Mouse (Mus musculus) right cerebral cortex, adult 18-20 months (tissue): ENCODE data around the gene Dph5.
"Not testable (repeated sequence)": the region's sequence is repeated elsewhere in the genome, so short reads cannot be mapped to it uniquely, and the experiment has no call there.

Experiments used
- DNase-seq: peaks from one replicate; pipeline ENCODE4 v3.0.0; 2022; ENCODE audit warnings: mixed read lengths

The Dph5 gene

DNA sequence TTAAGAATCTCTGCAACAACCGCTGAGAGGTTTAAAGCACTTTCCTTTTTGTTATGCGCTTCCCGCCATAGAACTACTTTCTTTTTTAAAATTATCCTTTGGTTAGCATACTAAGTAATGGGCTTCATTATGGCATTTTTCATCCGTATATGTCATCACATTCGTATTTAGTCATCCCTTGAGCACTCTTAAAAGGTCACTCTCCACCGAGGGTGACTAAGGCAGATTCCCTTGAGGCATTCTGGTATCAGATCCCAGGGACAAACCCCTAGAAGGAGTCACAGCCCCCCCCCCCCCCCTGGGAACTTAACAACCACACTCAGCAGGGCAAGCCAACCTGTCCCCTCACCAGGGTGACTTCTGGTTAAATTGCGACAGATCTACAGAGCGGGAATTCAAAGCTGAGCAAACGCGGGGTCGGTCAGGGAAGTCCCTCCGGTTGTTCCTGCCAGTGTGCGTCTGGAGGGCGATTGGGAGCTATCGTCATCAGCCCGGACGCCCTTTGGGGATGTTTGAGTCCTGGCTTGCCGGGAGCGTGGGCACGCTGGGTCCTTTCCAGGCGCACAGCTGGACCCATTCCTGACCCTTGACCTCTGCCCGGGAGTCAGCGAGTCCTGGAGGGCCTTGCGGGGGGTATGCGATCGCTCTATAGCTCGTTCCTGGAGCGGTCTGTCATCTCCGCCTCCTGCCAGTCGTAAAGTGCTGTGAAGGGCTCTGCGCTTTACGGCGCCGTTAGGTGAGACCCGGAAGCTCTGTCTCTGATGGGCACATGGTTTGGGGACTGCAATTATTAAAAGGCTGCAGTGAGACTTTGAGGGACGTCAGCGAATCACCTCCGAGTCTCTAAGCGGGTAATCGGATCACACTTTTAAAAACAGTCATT lies at the start of gene Dph5:
Gene Dph5, plus strand, starts transcription at position 411 of the 883 bp plus-strand sequence.
- peak; percentile 95 for DNase-seq

- DNase-seq: peak; percentile 9
Observed at GRCm38 (mm10) chr3:115844566-115844965, 43.1 kb upstream of the Dph5 start.

DNA sequence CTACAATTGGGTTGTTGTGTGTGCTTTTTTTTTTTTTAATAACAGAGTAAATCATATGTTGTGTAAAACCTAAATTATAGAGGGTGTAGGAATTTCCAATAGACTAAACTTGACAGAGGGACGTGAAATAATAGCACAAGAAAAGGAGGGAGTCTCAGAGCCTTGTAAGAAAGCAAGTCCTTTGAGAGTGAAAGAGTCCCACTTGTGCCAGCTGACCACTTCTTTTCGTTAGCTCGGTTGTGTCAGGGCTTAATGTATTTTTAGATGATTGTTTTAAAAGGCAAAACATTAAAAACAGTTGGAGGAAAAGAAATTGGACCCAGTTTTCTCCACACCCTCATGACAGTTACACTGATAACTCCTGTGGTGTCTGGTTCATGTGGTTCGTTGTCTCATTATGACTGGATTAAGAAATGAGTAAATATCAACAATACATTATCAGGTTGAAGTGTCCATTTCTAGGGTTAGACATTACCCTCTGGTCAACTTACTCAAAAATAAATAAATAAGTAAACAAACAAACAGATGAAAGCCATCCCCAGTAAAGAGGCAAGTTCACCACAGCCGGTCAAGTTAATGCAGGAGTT lies 42.5 kb upstream of the Dph5 start:
- no peak for DNase-seq

DNA sequence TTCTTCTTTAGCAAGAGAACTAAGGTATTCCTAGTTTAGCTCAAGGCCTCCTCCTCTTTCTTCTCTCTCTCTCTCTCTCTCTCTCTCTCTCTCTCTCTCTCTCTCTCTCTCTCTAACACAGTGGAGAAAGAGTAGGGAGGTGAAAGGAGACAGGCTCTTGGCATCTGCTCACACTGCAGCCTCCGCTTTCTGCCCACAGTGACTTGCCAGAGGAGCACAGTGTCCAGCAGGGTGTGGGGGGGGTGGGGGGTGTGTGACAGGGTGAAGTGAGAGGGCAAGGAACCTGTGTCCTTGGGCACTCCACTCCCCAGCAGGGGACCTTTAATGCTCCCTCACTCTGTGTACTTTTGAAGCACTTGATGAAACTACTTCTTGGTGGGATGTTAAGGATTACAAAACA lies 41.9 kb upstream of the Dph5 start:
- peak; percentile 10 for DNase-seq

DNA sequence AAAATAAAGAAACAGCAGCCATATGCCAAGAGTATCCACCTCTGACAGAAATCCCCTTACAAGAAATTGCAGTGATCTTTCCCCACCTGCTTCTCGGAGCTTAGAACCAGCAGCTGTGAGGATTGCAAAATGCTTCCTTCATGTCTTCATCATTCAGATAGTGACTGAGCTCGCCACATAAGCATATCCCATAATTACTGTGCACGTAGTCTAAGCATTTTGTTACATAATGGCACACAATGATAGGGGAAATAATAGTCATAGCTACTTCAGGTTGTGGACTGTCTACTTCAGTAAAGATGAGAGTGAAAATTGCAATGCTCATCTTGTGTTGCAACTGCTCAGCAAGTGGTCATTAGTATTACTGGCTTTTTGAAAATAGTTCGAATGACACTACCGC lies 41.5 kb upstream of the Dph5 start:
- no peak for DNase-seq

DNA sequence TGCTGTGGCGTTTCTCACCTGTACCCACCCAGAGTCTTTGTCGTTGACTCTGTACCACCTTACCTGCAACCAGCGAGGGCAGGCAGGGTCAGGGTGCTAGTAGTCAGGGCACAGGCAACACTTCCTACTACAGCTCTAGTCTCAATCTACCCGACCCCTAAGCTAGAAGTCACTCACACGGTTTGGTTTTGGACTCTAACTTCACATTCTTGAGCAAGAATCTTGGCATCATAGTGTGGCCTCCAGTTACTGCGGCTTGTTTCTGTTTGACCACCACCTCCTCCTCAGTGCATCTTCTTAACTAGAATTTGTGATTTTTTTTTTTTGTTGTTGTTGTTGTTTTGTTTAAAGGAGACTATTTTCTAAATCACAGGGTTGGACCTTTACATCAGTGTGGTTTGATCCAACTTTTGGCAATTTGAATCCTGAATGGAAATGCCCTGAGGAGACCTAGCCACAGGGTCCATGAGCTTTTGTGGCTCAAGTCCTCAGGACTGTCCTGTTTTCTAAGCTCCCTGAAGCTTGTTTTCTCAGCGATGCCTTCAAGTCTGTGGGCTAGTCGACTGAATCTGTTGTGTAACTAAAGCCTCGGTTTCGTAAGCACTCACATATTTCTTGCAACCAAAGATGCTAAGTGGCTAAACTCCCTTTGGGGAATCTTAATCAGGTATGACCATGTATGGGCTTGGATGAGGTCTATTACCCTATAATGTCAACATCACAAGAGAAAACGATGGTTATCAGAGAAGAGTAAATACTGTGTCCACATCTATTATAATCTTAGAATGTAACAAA lies 38.8 kb upstream of the Dph5 start:
- DNase-seq: no peak

- DNase-seq: no peak
Observed at GRCm38 (mm10) chr3:115850946-115851345, 36.7 kb upstream of the Dph5 start.

- no peak for DNase-seq
Observed at GRCm38 (mm10) chr3:115854672-115855191, 32.9 kb upstream of the Dph5 start.

- DNase-seq: peak; percentile 22
Observed at GRCm38 (mm10) chr3:115855576-115855975, 32.1 kb upstream of the Dph5 start.

GRCm38 (mm10) chr3:115856484-115857022 lies 31.1 kb upstream of the Dph5 start:
- no peak for DNase-seq

GRCm38 (mm10) chr3:115857436-115857835 lies 30.2 kb upstream of the Dph5 start:
- no peak for DNase-seq

- no peak for DNase-seq
Observed at GRCm38 (mm10) chr3:115858822-115859221, 28.8 kb upstream of the Dph5 start.

DNA sequence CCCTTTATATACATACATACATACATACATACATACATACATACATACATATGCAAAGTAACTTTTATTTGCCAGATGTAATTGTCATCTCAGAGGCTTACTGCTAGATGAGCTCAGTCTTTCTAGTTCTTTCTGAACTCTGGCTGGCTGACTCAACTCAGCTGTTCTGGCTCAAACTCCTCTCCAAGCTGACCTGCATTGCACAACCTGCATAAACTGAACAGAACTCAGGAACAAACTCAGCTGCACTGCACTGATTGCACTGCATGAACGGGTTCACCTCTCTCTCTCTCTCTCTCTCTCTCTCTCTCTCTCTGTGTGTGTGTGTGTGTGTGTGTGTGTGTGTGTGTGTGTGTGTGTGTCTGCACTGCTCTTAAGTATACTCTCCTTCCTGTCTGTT lies 26.9 kb upstream of the Dph5 start:
- not testable (repeated sequence) for DNase-seq

GRCm38 (mm10) chr3:115863487-115863886 lies 24.1 kb upstream of the Dph5 start:
- DNase-seq: no peak

DNA sequence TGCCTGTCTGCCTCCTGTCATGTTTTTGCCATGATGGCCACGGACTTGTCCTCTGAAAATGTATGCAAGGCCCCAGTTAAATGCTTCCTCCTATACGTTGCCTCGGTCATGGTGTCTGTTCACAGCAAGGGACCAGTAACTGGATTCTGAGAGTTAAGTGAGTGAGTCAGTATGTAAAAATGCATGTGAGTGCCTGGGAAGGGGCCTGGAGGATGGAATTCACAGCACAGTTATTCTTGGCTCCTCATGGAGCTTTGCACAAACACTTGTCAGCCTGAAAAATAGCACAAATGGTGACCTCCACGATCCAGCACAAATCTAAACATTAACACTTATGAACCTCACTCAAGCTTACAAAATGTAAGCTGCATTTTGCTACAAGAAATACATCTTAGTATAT lies 20.5 kb upstream of the Dph5 start:
- no peak for DNase-seq

GRCm38 (mm10) chr3:115867901-115868300 lies 19.7 kb upstream of the Dph5 start:
- DNase-seq: no peak

DNA sequence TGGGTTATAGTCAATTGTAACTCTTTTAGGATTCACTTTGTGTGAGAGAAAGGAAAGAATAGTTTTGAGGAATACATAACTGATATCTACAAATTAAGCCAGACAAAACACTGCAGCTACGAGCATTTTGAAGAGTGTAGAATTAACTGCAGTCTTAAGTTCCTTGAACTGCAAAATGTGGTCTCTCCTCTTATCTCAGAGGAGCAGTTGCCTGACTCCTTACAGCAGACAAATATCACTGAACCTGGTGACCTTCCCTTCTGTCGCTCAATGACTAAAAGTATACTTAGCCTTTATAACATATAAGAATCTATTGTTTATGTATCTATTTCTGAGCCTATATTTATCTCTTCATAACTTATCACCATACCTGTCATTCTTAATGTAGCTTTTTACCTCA lies 18.3 kb upstream of the Dph5 start:
- no peak for DNase-seq

DNA sequence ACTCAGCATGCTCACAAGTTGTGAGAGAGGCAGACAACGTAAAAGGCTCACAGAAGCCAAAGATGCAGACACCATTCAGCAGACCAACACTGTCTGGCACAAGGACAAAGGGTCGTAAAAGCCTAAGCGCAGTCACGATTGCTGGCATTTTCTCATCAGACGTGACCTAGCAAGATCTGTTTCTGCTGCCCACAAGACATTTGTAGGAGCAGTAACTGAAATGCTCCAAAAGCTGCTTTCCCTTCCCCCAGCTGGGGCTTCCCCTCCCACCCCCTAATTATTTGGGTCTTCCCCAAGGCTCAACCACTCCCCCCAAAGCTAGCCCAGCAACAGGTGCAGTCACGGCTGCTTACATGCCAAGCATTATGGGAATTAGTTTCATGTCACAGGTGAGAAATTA lies 12.1 kb upstream of the Dph5 start:
- DNase-seq: no peak

DNA sequence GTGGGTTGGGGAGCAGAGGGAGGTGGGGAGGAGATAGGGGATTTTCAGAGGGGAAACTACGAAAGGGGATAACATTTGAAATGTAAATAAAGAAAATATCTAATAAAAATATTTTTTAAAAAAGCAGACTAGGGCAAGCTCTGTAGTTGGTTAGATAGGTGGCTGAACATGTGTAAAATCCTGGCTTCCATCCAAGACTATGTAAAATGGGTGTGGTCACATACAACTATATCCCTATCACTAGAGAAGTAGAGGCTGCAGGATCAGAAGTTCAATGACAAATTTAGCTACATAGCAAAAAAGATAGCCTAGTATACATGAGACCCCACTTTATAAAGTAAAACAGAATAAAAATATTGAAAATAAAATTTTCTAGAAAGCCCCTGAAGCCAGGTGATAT lies 10.5 kb upstream of the Dph5 start:
- DNase-seq: no peak

- no peak for DNase-seq
Observed at GRCm38 (mm10) chr3:115884086-115884485, 3.6 kb upstream of the Dph5 start.

GRCm38 (mm10) chr3:115888310-115889106 lies 871 bp downstream of the Dph5 start:
- no peak for DNase-seq

GRCm38 (mm10) chr3:115892341-115892740 lies 4.7 kb downstream of the Dph5 start:
- no peak for DNase-seq
